Mouse (Mus musculus) 3T3-L1 (cell line): Measurements from ENCODE around the gene Clpb.

Experiments
- DNase-seq: peaks from one replicate; pipeline ENCODE4 v3.0.0-alpha.2; 2015; ENCODE audit warnings: low read depth, low spot score

Gene Clpb

GRCm38 (mm10) chr7:101820295-101821030 lies 157.0 kb downstream of the Clpb start:
- no peak for DNase-seq

GRCm38 (mm10) chr7:101821571-101822501 lies 158.4 kb downstream of the Clpb start:
- DNase-seq = no peak

DNA sequence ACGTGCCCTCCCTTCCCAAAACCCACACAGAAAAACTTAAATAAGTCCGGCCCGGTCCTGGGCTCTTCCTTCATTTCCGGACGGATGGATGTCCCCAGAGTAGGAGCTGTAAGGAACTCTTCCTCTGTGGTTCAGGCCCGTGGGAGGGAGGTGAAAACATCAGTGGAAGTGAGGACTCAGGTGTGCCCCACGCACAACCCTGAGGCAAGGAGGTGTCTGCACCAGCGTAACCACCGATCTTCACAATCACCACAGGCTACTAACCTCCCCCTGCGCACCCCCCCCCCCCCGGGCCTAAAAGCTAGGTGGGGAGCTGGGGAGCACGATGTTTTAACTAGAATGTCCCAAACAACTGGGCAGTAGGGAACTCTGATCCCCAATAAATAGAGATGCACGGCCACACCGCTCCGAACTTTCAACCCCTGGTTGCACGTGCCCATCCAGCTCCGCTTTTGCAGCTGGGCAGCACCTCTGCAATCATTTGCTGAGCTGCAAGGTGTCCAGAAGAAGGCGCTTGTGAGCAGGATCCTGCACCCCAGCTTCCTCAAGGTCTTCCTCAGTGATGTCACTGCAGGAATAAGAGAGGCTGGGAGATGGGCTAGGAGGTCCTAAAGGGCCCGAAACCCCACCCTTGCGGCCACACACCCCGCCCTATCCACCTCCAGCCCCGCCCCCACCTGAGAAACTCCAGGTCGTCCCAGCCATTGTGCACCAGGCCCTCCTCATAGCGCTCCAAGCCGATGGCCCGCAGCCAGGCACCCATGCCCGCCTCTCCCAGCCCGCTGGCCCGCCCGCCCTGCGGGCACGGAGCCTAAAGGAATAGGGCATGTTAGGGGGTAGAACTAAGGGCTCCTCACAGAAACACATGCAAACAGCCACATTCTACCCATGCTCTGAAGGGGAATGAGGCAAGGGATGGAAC lies 159.7 kb downstream of the Clpb start:
- no peak for DNase-seq

DNA sequence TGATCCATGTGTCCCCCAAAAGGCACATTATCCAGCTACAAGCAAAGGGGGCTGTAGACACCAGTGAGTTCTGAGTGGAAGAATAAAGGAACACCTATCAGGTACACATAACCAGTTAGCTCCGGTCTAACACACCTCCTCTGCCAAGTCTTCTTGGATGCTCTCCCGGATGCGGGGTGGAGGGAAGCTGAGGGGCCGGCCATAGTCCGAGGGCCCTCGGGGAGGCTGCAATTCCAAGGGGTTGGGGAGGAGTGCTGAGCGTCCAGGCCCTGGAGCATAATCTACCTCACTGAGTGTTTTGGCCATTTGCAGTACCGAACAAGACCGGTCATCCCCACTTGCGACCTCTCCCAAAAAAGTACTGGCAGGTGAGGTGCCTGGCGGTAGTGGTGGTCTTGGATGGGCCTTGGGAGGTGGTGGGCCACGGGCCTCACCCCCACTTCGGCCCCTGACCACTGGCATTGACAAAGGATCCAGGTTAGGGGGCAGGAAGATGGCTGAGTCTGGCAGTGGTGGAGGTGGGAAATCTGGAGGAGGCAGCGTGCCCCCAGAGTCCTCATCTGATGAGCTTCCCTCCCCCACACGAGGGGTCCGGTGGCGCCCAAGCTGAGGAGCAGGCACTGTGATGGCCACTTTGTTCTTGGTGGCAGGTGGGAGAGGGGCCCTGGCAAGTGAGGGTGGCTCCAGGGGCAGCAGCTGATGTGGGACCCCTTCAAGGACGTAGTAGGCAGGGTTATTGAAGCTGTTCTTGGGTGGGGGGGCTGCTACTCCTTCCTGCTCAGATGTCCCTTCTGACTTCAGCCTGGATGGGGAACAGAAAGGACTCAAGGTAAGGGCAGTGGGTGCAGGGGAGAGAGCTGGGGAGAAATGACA lies 160.6 kb downstream of the Clpb start:
- no peak for DNase-seq

DNA sequence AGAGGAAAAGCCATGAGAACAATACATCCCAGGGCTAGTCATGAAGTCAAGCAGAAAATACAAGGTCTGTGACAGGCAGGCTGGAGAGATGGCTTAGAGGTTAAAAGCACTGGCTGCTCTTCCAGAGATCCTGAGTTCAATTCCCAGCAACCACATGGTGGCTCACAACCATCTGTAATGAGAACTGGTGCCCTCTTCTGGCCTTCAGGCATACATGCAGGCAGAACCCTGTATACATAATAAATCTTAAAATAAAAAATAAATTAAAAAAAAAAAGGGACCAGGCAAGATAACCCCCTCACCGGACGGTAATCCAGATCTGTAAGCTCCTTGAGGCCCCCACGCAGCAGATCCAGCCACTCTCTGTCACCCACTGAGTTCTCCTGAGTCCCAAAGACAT lies 166.9 kb downstream of the Clpb start:
- DNase-seq = no peak

- no peak for DNase-seq
These were observed 168.0 kb downstream of the Clpb start for GRCm38 (mm10) chr7:101831437-101831836.

DNA sequence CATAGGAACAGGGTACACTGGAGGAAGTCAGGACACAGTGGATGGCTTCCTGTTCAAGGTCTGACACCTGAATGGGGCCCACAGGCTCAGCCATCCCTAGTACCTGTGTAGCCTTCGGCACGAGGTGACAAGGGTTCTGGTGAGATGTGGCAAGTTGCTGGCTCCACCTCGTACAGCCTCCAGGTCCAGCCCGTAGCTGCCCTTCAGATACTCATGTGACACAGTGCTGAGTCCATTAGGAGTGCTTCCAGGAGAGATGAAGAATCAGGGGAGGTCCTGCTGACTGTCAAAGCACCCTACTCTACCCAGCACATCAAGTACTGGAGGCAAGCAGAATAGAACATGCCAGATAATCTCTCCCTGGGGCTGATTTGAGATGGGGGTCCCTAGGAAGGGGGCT lies 168.9 kb downstream of the Clpb start:
- no peak for DNase-seq

DNA sequence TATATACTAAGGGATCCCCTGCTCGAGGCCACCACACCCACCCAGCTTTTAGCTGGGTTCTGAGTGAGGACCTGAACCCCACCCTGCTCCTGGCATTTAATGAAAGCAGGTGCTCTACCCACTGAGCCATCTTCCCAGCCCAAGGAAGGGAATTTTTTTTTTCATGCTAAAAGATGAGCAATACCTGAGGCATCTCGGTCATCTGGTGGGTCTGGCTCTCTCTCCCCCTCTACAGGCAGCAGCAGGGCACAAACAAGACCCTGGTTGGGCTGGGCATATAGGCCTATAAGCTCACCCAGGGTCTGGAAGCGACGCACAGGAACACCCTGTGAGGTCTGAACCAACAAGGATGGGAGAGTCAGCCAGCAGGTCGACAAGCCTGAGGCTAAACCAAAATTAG lies 169.9 kb downstream of the Clpb start:
- peak; percentile 31 for DNase-seq

DNA sequence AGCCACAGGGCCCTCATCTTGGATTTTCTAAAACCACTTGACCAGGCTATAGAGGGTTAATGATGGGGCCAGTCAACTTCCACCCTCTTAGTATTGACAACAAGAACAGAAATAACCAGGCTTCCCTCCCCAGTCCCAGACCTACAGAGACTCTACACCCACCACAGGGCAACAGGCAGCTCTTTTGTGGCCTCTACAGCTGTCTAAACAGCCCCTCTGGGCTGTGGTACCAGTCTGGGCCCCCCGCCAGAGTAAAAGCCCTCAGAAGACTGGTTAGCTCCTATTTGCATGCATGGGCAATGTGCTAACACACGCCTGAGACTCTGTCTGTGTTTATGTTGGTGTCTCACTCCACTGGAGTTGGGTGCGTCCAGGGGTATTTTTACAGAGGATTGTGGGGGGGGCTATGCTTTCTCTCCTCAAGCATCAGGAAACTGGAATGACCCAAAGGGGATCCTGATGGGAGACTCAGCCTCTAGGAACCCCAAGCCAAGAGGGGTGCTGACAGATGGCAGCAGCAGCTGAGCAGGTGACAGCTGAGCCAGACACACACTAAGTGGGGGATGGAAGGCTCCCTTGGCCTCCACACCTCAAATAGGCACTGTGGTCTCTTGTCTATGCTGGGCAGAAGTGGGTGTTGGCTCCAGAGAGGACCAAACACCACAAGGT lies 170.6 kb downstream of the Clpb start:
- no peak for DNase-seq

DNA sequence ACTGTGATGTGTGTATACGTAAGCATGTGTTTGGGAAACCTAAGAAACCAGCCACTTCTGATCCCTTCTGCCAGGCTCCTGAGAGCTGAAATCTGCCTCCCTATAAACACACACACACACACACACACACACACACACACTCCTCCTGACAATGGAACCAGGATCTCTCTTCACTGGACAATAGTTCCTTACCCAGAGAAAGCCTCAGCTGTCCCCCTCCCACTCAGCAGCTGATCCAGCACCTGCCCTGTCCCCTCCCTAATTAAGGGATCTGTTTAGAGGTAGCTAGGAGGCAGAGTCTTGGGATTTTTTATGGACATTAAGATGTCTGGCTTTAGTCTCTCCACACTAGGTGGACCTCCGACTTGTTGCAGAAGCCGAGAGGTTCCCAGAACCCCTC lies 171.5 kb downstream of the Clpb start:
- no peak for DNase-seq

- peak; percentile 53 for DNase-seq
These were observed 172.2 kb downstream of the Clpb start for GRCm38 (mm10) chr7:101835457-101836109.

DNA sequence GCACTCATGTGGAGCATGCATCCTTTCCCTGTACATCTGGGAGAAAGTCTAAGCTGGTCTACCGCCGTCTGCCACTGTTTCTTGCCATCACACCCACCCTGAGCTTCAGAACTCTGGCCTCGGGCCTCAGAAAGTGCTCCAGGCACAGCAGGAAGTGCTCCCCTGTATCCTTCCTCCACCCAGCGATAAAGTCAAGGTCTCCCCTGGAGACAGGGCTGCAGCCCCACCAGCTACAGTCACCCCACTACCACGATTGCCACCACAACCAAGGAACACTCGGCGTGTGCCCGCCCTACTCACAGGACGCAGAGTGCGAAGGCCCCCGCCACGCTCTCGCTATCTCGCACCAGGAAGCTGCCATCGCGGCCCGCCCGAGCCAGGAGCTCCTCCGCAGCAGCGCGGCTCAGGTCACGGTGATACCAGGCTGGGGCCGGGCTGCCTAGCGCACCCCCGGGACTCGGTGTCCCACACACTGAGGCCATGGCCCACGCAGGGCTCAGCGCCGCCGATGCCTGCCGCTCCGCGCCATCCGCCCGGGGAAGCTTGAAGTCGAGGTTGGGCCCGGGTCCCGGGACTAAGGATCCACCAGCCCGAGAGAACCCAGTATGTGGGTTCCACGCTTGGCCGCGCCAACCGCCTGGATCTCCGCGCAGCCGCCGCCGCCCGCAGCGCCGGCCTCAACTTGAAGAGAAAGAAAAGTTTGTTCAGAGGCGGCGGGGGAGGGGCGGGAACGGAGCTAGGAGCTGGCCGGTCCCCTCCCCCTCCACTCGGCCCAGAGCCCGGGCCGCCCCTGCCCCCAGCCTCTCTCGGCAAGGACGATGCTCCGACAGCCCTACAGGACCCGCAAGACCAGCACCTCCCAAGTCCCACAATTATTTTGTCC lies 173.1 kb downstream of the Clpb start:
- DNase-seq = peak; percentile 38

GRCm38 (mm10) chr7:101837154-101837605 lies 173.7 kb downstream of the Clpb start:
- peak; percentile 53 for DNase-seq

- peak; percentile 85 for DNase-seq
These were observed 174.4 kb downstream of the Clpb start, which contains the start of gene Inppl1 for GRCm38 (mm10) chr7:101837606-101838471. Gene Inppl1 (minus strand): TSS chr7:101838229.

GRCm38 (mm10) chr7:101844186-101844585 lies 180.8 kb downstream of the Clpb start:
- DNase-seq = no peak
